Mouse (Mus musculus) gastrocnemius, postnatal 4 days (tissue): ENCODE measurements around the gene Dock1. TPM values are rescaled to one million over a fixed set of nuclear protein-coding genes. Genes with fewer than 3 reads are reported as not detected.

ENCODE experiments used
- DNase-seq, 2 experiments: peaks; one replicate each; pipeline ENCODE4 v3.0.0; 2021 to 2022; ENCODE audit warnings: low spot score in 2 of 2, mixed read lengths in 2 of 2
- total RNA-seq, 2 experiments: library from RNA; stranded (reverse); gene quantifications; 2 replicates each; pipeline ENCODE4 v1.2.3; 2021

The Dock1 gene
- total RNA-seq, 2 experiments from 2014 or later, result 42.9 to 44.8 TPM

GRCm38 (mm10) chr7:134818471-134818870 lies 148.0 kb downstream of the Dock1 start:
- no peak for DNase-seq

DNA sequence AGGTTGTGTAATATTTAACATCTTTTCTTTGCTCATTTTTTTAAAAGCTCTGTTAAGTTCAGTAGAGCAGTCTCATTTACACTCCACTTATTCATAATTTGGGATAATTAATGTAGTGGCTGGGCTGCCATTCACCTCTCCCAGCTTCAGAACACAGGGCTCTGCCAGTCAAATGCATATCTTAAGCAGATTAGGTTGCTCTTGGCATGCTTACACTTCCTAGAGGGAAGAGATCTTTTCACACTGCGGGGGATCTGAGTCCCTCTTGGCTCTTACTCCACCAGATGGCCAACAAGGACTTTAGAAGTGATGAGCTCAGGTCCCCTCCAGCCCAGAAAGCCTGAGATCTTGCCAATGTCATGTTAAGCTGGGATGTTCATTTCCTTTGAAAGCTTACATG lies 150.8 kb downstream of the Dock1 start:
- DNase-seq, result no peak

DNA sequence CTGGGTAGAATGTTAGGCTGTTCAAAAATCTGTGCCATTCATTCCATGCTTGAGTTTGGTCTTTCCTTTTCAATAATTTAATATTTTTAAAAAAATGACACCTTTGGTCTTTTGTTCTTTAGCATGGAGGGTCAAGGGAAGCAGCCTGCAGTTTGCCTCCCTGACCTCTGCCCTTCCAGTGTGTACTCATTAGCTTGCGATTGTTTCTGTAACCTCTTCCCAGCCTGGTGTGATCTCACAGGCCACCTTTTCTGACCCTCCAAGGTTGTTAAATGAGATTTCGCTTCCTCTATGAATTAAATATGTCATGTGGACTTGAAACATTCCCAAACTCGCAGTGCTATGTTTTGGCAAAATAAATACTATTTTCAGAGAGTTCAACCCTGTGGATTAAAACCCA lies 151.6 kb downstream of the Dock1 start:
- no peak for DNase-seq

DNA sequence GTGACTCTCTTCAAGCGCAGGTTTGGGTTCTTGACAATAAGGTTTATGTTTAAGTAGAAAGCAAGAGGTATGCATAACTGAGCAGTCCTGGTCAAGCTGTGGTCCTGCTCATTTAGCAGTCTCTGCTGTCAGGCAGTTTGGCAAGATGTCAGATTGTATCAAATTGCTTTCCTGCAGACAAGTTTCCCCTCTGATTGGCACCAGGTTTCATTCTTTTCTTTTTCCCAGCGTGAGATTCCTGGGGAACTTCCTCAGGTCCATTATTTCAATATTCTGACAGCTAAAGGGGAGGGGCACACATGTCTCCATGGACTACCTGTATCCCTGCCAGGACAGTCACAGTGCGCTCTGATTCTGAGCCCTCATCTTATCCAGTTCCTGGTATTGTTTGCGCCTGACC lies 153.4 kb downstream of the Dock1 start:
- DNase-seq, result no peak

DNA sequence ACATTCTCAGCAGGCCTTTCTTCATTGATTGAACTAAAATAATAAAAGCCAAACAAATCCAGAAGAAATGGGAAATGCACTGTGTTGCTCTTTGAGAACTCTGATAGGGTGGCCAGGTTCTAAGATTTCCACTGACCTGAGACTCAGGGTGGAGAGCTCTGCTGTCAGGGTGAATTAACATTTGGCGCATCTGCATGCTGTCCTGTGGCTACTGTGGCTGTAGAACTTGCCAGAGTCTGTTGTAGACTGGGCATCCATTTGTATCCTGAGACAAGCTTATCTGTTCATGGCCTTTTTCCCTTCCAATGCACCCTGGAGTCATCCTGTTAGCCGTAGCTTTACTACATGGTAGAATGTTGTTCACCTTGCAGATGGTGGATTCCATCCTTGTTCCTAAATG lies 169.6 kb downstream of the Dock1 start:
- DNase-seq, result no peak

GRCm38 (mm10) chr7:134842751-134843150 lies 172.3 kb downstream of the Dock1 start:
- DNase-seq, result no peak

GRCm38 (mm10) chr7:134862000-134862399 lies 191.5 kb downstream of the Dock1 start:
- no peak for DNase-seq

DNA sequence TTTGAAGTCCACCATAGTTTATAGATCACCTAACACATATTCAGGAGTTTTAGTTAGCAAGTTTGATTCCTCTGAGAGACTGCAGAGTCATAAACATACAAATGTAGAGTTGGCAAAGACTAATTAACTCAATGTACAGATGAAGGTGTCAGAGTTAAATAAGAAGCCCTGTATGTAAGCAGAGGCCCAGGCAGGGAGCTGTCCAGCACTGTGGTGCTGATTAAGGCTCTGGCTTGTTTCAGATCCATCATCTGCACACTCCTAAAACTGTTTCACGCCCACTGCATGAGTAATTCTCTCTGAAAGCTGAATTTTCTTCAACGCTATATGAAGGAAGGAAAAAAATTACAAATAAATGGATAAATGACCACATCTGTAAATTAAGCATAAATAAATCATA lies 193.7 kb downstream of the Dock1 start:
- DNase-seq, result peak in 1 of 2 experiments; percentile 50

DNA sequence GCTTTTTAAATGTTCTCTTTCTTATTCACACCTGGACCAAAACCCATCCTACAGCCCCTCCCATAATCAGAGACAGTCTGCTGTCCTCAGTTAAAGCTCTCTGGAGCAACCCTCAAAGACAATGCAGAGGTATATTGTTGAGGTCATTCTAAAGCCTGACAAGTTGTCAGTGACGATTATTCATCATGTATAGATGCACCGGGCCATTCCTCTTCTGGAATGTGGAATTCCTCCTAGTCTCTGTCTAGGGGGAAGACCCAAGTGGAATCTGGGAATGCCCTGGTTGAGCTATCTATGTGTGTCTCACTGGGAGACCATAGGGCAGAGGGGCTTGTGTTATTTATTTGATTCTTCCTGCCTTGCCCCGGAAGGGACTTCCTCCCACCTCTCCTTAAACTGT lies 202.1 kb downstream of the Dock1 start:
- DNase-seq, result no peak

DNA sequence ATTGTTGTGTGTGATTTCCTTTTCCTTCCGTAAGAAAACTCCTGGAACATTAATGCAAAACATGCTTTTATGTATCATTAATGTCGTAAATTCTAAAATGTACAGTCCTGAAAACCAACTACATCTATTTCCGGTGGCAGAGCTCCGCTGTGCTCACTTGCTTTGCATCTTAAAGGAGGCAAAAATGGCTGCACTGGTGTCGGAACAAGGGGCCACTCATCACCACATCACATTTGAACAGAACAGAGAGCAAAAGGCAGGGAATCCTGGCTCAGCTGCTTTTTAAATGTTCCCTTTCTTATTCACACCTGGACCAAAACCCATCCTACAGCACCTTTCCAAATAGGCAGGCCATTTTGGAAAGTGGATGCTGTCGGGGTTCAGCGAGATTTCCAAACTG lies 202.5 kb downstream of the Dock1 start:
- no peak for DNase-seq

DNA sequence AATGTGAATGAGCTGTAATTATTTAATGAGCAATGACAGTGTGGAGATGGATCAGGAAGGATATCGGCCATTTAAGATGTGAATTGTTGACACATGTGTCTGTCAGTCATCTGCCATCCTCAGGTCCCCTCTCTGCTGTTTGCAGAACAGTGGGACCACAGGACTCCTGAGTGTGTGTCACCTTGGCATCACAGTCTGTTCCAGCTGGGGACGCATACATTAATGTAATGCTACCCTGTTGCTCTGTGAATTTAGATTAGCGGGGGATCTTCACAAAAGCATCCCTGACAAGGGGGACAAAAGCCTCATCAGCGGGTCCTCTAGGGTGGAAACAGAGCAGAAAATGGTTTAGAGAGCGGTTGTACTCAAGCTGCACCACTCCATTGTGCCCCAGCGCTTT lies 208.5 kb downstream of the Dock1 start:
- no peak for DNase-seq

DNA sequence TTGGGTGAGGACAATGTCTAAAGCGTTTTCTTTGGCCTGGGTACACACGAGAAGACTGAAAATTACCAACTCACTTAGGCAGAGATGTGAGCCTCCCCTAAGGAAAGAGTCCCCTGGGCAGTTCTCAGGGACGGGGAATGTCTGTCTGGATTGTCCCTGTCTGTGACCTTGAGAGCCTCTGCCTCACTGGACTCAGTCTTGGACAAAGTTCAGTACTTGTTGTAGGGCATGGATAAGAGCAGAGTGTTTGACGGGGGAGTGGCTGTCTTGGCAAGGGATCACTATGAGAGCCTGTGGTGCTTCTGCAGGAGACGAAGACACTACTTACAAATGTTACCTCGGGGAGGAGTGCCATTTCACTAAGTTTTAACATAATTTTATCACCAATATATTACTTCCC lies 210.0 kb downstream of the Dock1 start:
- no peak for DNase-seq

DNA sequence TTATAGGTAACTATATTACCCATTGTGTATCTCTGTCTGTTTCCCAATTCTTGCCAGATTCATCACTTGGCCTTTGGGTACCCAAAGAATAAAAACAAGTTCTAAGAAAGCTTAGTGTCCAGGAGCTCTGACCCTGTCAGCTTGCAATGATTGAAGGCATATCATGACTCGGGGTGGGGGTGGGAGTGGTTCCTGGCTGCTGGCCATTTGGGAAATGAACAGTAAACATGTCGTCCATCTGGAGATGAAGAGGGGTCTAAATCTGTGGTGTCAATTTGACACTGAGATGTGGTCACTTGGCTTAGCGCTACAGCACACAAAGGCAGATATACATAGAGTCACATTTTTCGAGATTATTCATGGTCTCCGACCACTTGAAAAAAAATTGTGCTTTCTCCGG lies 213.1 kb downstream of the Dock1 start:
- no peak for DNase-seq

GRCm38 (mm10) chr7:134892449-134892871 lies 222.0 kb downstream of the Dock1 start:
- no peak for DNase-seq

GRCm38 (mm10) chr7:134892972-134893371 lies 222.5 kb downstream of the Dock1 start:
- DNase-seq, result no peak

GRCm38 (mm10) chr7:134894604-134895003 lies 224.2 kb downstream of the Dock1 start:
- DNase-seq, result no peak

DNA sequence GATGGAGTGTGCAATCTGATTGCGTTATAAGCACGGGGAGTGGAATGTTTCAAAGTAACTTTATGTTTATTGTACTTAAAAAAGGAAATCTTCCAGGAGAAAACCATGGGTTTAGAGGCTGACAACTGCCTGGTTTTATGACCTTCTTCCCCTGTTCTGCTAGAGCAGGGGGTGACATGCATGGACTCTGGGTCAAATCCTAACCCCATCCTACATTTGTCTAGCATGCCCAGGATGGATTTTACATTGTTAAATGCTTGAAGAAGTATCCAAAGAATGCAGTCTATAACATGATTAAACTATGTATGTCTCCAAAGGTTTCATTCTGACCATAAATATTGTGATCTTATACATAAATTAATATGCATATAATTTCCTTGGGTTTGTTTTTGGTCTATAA lies 229.0 kb downstream of the Dock1 start:
- no peak for DNase-seq

- DNase-seq, result no peak
Observed at GRCm38 (mm10) chr7:134901992-134902391, 231.5 kb downstream of the Dock1 start.

DNA sequence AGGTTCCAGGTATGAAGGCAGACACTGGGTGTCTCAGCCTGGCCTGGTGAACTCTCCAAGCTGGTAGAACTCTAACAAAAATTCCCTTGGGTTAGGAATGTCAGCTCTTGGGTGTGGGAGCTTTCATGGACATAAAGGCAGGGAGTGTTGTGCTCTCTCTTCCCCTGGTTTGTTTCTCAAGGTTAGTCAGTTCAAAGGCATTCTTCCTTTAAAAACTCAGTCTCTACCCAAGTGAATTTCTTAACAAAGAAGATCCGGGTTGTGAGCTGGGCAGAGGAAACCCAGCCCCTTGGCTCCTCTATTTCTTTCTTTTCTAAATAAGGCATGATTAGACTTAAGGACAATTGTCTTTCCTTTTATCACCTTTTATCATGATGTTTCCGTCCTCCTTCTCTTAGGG lies 261.4 kb downstream of the Dock1 start:
- DNase-seq, result no peak

GRCm38 (mm10) chr7:134937471-134937926 lies 267.0 kb downstream of the Dock1 start:
- DNase-seq, result no peak

- DNase-seq, result peak in 1 of 2 experiments; percentile 41
Observed at GRCm38 (mm10) chr7:134937927-134938609, 267.6 kb downstream of the Dock1 start, which contains the start of gene Fam196a. Gene Fam196a, minus strand, starts transcription at chr7:134938430.

DNA sequence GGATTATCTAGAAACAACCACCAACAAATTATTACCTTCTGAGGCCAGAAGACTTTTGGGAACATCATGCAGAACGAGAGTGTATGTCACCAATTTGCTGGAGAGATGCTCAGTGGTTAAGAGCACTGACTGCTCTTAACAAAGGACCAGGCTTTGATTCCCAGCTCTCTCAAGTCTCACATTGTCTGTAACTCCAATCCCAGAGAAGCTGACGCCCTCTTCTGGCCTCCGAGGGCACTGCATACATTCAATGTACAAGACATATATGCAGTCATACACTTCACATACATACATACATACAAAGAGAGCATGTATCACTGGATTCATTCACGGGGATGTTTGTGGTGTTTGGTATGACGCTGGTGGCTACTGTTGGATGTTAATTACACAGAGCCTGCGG lies 271.4 kb downstream of the Dock1 start:
- DNase-seq, result no peak

DNA sequence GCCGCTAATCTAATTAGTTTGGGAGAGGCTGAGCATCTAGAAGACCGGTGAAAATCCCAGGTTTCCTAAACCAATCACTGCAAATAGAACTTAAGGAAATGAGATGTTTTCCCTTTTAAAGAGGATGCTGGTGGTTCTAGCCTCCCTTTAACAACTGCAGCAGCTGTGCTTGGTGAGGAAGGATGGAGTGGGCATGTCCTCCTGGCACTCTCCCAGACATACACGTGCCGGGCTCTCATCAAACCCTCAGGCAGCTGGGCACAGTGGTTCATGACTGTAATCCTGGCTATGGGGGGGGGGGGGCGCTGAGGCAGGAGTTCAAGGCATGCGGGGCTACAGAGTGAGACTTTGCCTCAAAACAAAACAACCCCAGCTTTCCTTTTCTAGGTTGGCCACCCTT lies 272.6 kb downstream of the Dock1 start:
- no peak for DNase-seq
